Mouse (Mus musculus): Measurements from ENCODE around the gene Ankrd55. TPM values are rescaled to one million over a fixed set of nuclear protein-coding genes. Genes with fewer than 3 reads are reported as not detected.

The Ankrd55 gene
- total RNA-seq, 2 experiments from 2014 or later: 4.7 to 6.5 TPM

Other genes with a start within 250 kb of the Ankrd55 start
- 10 to 100 TPM; 60.0 to 61.0 TPM for gene Il6st, start 175.6 kb downstream of the Ankrd55 start, total RNA-seq (2021)

Data from left cerebral cortex, postnatal 4 days (tissue).